Mouse (Mus musculus) heart, adult 2 months (tissue): ENCODE results near the gene Gm49342.

Experiments
- CTCF ChIP-seq: fragments of 200-600 bp; IDR thresholded peaks from 2 replicates; pipeline ENCODE4 v1.8.1; 2022; ENCODE audit warnings: antibody characterized with exemption, mild to moderate bottlenecking, moderate library complexity
- POLR2A ChIP-seq: fragments of 200-500 bp; IDR thresholded peaks from 2 replicates; pipeline ENCODE4 v1.6.1; 2011; ENCODE audit warnings: mild to moderate bottlenecking, low read depth, low read length, control low read depth; ENCODE audit not compliant: insufficient read depth

GRCm38 (mm10) chr14:50981837-50982236 is 37.5 kb downstream of the Gm49342 start:
- TF ChIP-seq CTCF (no peak), POLR2A (0 out of 2 replicates have a peak, but pooled peaks have one; percentile 21)
